Mouse (Mus musculus): ENCODE measurements around the gene C2cd4a. TPM values are rescaled to one million over a fixed set of nuclear protein-coding genes. Genes with fewer than 3 reads are reported as not detected.

The C2cd4a gene
- polyA plus RNA-seq (2015; fragmentation: Nextera tagmentation; extraction: Ambion mirVana) = 0.44 and 0.54 TPM in 2 replicates

- no peak for ATAC-seq (ENCODE audit: low FRiP score, low TSS enrichment)
- H3K9ac ChIP-seq (replicated peaks; ENCODE audit: low read length) = peak within 1 kb of the TSS; percentile 56
- WGBS = 2% methylated on average over 20 of the region's 20 CpGs
- no peak within 1 kb of the TSS for H3K27ac ChIP-seq (ENCODE audit: low read length)
- peak within 1 kb of the TSS; percentile 57 for H3K4me3 ChIP-seq (ENCODE audit: low read length)
- peaks cover 17% of the 10 kb centered on the region for H3K4me1 ChIP-seq (ENCODE audit: insufficient read depth, low read length)
- peaks cover 55% of the 10 kb centered on the region for H3K27me3 ChIP-seq (ENCODE audit: insufficient read depth, low read length)
- no peaks in the 10 kb centered on the region for H3K36me3 ChIP-seq (ENCODE audit: insufficient read depth, low read length)
- H3K9me3 ChIP-seq (ENCODE audit: low read length) = no peaks in the 10 kb centered on the region
- H3K4me2 ChIP-seq (replicated peaks; ENCODE audit: low read depth, low read length) = peak within 1 kb of the TSS; percentile 75
These were observed at the start of gene C2cd4a for GRCm38 (mm10) chr9:67832046-67832605. Gene C2cd4a, minus strand, starts transcription at chr9:67832330.

- ATAC-seq (ENCODE audit: low FRiP score, low TSS enrichment) = no peak
- 88% methylated on average over 11 of the region's 11 CpGs for WGBS
- Histone ChIP-seq H3K27ac (ENCODE audit: low read length) (no peak overlapping the region), H3K36me3 (ENCODE audit: insufficient read depth, low read length) (0 out of 2 replicates have a peak, but pooled peaks cover 5% of the 10 kb centered on the region), H3K4me1 (ENCODE audit: insufficient read depth, low read length) (no peaks in the 10 kb centered on the region), H3K4me3 (ENCODE audit: low read length) (no peak overlapping the region), H3K4me2 (replicated peaks; ENCODE audit: low read depth, low read length) (no peak overlapping the region), H3K27me3 (ENCODE audit: insufficient read depth, low read length) (no peaks in the 10 kb centered on the region), H3K9ac (replicated peaks; ENCODE audit: low read length) (no peak overlapping the region), H3K9me3 (ENCODE audit: low read length) (no peaks in the 10 kb centered on the region)
These were observed 46.2 kb upstream of the C2cd4a start for GRCm38 (mm10) chr9:67878197-67878769.

DNA sequence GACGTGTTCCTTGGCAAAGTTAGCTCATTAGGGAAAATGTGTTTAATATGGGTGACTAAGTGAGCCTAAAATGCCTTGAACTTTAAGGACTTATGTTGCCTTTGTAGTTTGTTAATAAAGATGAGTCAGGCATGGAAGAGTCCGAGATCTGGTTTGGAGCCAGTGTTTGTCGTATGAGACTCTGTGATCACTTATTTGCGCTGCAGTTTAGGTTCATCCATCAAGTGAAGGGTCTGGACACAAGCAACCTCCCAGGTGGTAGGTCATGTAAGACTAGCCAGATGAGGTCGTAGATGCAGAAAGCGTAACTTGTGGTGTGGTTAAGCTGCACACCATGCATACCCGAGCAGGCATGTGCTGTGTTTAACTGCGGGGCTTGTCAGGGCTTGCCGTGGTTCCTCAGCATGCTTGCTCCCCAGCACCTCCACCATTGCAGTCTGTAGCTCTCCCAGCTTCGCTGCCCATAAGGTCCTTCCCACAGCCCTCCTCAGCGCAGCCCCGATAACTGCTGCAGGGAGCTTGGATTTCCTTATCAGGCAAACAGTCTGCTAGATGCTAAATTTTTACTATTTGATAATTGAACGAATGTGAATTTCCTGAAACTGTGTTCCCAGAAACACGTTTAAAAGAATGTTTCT lies 45.1 kb upstream of the C2cd4a start:
- ATAC-seq (ENCODE audit: low FRiP score, low TSS enrichment) = no peak
- Histone ChIP-seq H3K9me3 (ENCODE audit: low read length) (no peaks in the 10 kb centered on the region), H3K4me2 (replicated peaks; ENCODE audit: low read depth, low read length) (no peak overlapping the region), H3K9ac (replicated peaks; ENCODE audit: low read length) (no peak overlapping the region), H3K4me3 (ENCODE audit: low read length) (no peak overlapping the region), H3K36me3 (ENCODE audit: insufficient read depth, low read length) (0 out of 2 replicates have a peak, but pooled peaks cover 5% of the 10 kb centered on the region), H3K27ac (ENCODE audit: low read length) (no peak overlapping the region), H3K4me1 (ENCODE audit: insufficient read depth, low read length) (no peaks in the 10 kb centered on the region; the same call in 1 of the 2 replicates), H3K27me3 (ENCODE audit: insufficient read depth, low read length) (no peaks in the 10 kb centered on the region)
- 44% methylated on average over 14 of the region's 14 CpGs for WGBS

DNA sequence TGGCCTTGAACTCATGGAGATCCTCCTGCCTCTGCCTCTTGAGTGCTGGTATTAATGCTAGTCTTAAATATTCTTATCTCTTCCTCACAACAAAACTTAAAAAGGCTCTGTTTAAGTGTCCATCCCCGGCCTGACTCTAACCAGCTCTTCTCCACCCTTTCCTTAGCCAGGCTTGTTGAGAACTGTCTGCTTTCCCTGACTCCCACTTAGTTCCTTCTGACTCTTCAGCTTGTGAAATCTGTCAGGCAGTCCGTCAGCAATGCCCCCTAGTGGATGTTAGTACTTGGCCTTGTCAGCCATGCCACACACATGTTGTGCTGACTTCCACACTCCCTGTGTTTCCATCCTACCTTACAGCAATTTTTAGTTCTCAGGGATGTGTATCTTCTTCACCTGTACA lies 43.2 kb upstream of the C2cd4a start:
- Histone ChIP-seq H3K27ac (ENCODE audit: low read length) (no peak overlapping the region), H3K4me1 (ENCODE audit: insufficient read depth, low read length) (no peaks in the 10 kb centered on the region; the same call in 1 of the 2 replicates), H3K4me2 (replicated peaks; ENCODE audit: low read depth, low read length) (no peak overlapping the region), H3K4me3 (ENCODE audit: low read length) (no peak overlapping the region), H3K36me3 (ENCODE audit: insufficient read depth, low read length) (0 out of 2 replicates have a peak, but pooled peaks cover 3% of the 10 kb centered on the region), H3K27me3 (ENCODE audit: insufficient read depth, low read length) (no peaks in the 10 kb centered on the region), H3K9me3 (ENCODE audit: low read length) (no peaks in the 10 kb centered on the region), H3K9ac (replicated peaks; ENCODE audit: low read length) (no peak overlapping the region)
- no peak for ATAC-seq (ENCODE audit: low FRiP score, low TSS enrichment)
- WGBS = 56% methylated on average over 2 of the region's 2 CpGs

DNA sequence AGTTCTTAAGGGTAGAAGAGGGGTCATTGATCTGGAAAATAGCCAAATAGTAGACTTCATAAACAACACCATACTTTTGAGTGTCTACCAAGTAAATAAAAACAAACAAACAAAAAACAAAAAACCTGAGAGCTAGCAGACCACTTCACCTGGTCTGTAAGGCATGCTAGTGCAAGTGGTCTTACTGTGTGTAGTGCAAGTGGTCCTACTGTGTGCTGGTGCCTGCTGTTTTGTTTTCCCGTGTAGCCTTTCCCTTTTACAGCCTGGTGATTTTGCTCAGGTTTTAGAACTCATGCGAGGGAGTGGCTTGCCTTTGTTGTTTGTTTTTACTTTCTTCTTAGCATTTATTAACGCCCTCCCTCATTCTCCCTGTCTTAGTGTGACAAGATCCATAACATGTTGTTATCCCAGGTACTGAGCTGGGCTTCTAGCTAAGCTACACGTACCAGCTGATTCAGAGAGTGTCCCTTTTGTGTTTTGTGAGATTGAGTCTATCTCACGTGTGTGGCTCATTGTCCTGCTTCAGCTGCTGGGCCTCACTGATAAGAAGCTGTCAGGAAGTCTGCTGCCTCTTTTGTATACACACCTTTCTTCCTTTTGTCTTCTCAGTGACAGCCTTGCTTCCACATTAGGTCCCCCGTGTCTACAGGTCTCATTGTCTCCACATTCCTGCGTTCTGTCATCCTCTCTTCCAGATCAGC lies 42.5 kb upstream of the C2cd4a start:
- Histone ChIP-seq H3K4me1 (ENCODE audit: insufficient read depth, low read length) (no peaks in the 10 kb centered on the region; the same call in 1 of the 2 replicates), H3K9me3 (ENCODE audit: low read length) (no peaks in the 10 kb centered on the region), H3K36me3 (ENCODE audit: insufficient read depth, low read length) (0 out of 2 replicates have a peak, but pooled peaks cover 3% of the 10 kb centered on the region), H3K27me3 (ENCODE audit: insufficient read depth, low read length) (no peaks in the 10 kb centered on the region), H3K4me2 (replicated peaks; ENCODE audit: low read depth, low read length) (no peak overlapping the region), H3K4me3 (ENCODE audit: low read length) (no peak overlapping the region), H3K9ac (replicated peaks; ENCODE audit: low read length) (no peak overlapping the region), H3K27ac (ENCODE audit: low read length) (no peak overlapping the region)
- 69% methylated on average over 7 of the region's 7 CpGs for WGBS
- no peak for ATAC-seq (ENCODE audit: low FRiP score, low TSS enrichment)

DNA sequence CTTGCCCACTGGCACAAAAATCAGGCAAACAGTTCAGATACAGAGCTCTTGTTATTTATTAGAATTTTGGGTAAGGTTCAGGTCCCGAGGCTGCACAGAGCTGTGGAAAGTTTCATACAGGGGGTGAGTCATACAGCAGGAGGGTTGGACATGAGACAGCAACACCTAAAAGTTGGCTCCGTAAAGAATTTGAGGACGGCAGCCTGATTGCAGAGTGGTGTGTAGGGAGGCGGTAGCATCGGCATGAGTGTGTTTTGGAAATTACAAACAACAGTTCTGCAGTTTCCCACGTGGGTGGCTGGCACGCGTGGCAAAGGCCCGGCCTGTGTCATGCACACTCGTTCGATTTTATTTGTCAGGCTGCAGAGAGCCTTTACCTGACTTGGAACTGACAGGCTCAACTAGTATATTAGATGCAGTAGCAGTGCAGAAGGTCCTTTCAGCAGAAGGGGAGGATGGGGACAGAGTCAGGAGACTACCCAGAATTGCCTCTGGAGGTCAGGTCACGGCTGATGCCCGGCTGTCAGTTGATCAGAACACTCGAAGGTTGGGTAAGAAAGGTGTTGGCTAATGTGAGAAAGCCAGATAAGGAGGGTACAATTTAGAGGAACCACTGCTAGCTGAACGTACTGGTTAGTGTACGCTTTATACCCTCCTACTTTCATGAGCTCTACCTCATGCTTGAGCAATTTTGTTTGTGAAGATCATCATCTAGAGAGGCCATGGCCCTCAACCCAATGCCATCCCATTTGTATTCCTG lies 37.7 kb upstream of the C2cd4a start:
- H3K9ac ChIP-seq (replicated peaks; ENCODE audit: low read length) = no peak overlapping the region
- no peaks in the 10 kb centered on the region for H3K36me3 ChIP-seq (ENCODE audit: insufficient read depth, low read length)
- ATAC-seq (ENCODE audit: low FRiP score, low TSS enrichment) = no peak
- H3K4me2 ChIP-seq (replicated peaks; ENCODE audit: low read depth, low read length) = no peak overlapping the region
- H3K27ac ChIP-seq (ENCODE audit: low read length) = no peak overlapping the region
- peaks cover 10% of the 10 kb centered on the region for H3K4me1 ChIP-seq (ENCODE audit: insufficient read depth, low read length)
- H3K27me3 ChIP-seq (ENCODE audit: insufficient read depth, low read length) = no peaks in the 10 kb centered on the region
- H3K4me3 ChIP-seq (ENCODE audit: low read length) = no peak overlapping the region
- H3K9me3 ChIP-seq (ENCODE audit: low read length) = no peaks in the 10 kb centered on the region
- WGBS = 79% methylated on average over 16 of the region's 16 CpGs

- Histone ChIP-seq H3K4me2 (replicated peaks; ENCODE audit: low read depth, low read length) (no peak overlapping the region), H3K4me1 (ENCODE audit: insufficient read depth, low read length) (peaks cover 15% of the 10 kb centered on the region), H3K4me3 (ENCODE audit: low read length) (no peak overlapping the region), H3K9ac (replicated peaks; ENCODE audit: low read length) (no peak overlapping the region), H3K9me3 (ENCODE audit: low read length) (no peaks in the 10 kb centered on the region), H3K27ac (ENCODE audit: low read length) (no peak overlapping the region), H3K27me3 (ENCODE audit: insufficient read depth, low read length) (no peaks in the 10 kb centered on the region), H3K36me3 (ENCODE audit: insufficient read depth, low read length) (no peaks in the 10 kb centered on the region)
- 77% methylated on average over 6 of the region's 6 CpGs for WGBS
- ATAC-seq (ENCODE audit: low FRiP score, low TSS enrichment) = no peak
These were observed 35.3 kb upstream of the C2cd4a start for GRCm38 (mm10) chr9:67867411-67867810.

- no peaks in the 10 kb centered on the region for H3K27me3 ChIP-seq (ENCODE audit: insufficient read depth, low read length)
- H3K9ac ChIP-seq (replicated peaks; ENCODE audit: low read length) = no peak overlapping the region
- no peak for ATAC-seq (ENCODE audit: low FRiP score, low TSS enrichment)
- H3K9me3 ChIP-seq (ENCODE audit: low read length) = no peaks in the 10 kb centered on the region
- 15% methylated on average over 7 of the region's 7 CpGs for WGBS
- peaks cover 15% of the 10 kb centered on the region for H3K4me1 ChIP-seq (ENCODE audit: insufficient read depth, low read length)
- H3K27ac ChIP-seq (ENCODE audit: low read length) = no peak overlapping the region
- H3K4me2 ChIP-seq (replicated peaks; ENCODE audit: low read depth, low read length) = no peak overlapping the region
- no peaks in the 10 kb centered on the region for H3K36me3 ChIP-seq (ENCODE audit: insufficient read depth, low read length)
- no peak overlapping the region for H3K4me3 ChIP-seq (ENCODE audit: low read length)
These were observed 33.3 kb upstream of the C2cd4a start for GRCm38 (mm10) chr9:67865411-67865810.

DNA sequence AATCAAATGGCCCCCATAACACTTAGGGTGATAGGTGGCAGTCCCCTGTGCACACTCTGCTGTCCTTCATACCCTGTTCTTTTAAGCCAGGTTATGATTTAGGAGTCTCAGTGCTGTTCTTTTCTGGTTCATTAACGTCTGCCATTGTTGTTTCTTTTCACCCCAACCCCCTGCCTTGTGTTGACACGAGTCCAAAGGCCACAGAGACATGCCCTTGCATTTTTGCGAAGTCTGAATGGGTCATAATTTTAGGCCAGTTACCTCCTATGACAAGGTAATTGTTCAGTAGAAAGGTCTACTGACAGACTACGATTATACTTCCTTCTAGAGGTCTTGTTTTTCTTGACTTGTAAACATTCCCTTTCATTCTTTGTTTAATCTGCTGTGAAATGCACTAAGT lies 31.9 kb upstream of the C2cd4a start:
- no peak overlapping the region for H3K9ac ChIP-seq (replicated peaks; ENCODE audit: low read length)
- no peak overlapping the region for H3K4me3 ChIP-seq (ENCODE audit: low read length)
- H3K27ac ChIP-seq (ENCODE audit: low read length) = no peak overlapping the region
- WGBS = 15% methylated on average over 4 of the region's 4 CpGs
- no peak for ATAC-seq (ENCODE audit: low FRiP score, low TSS enrichment)
- H3K4me1 ChIP-seq (ENCODE audit: insufficient read depth, low read length) = peaks cover 15% of the 10 kb centered on the region
- H3K27me3 ChIP-seq (ENCODE audit: insufficient read depth, low read length) = no peaks in the 10 kb centered on the region
- H3K9me3 ChIP-seq (ENCODE audit: low read length) = no peaks in the 10 kb centered on the region
- no peak overlapping the region for H3K4me2 ChIP-seq (replicated peaks; ENCODE audit: low read depth, low read length)
- H3K36me3 ChIP-seq (ENCODE audit: insufficient read depth, low read length) = no peaks in the 10 kb centered on the region

Measured in kidney, embryonic 16.5 days (tissue).